Mouse (Mus musculus): Measurements from ENCODE around the gene Malrd1.

The Malrd1 gene

GRCm38 (mm10) chr2:16032804-16033203 lies 506.5 kb downstream of the Malrd1 start:
- DNase-seq = no peak

GRCm38 (mm10) chr2:16110696-16111095 lies 584.4 kb downstream of the Malrd1 start:
- no peak for DNase-seq

- DNase-seq = no peak
Measured at GRCm38 (mm10) chr2:16113333-16113732, 587.1 kb downstream of the Malrd1 start.

GRCm38 (mm10) chr2:16147999-16148398 lies 621.7 kb downstream of the Malrd1 start:
- DNase-seq = no peak

- DNase-seq = no peak
Measured at GRCm38 (mm10) chr2:16152623-16153022, 626.3 kb downstream of the Malrd1 start.

- no peak for DNase-seq
Measured at GRCm38 (mm10) chr2:16163246-16163989, 637.1 kb downstream of the Malrd1 start.

GRCm38 (mm10) chr2:16168611-16169010 lies 642.3 kb downstream of the Malrd1 start:
- no peak for DNase-seq

GRCm38 (mm10) chr2:16172086-16172485 lies 645.8 kb downstream of the Malrd1 start:
- no peak for DNase-seq

GRCm38 (mm10) chr2:16173355-16173754 lies 647.1 kb downstream of the Malrd1 start:
- DNase-seq = no peak

- no peak for DNase-seq
Measured at GRCm38 (mm10) chr2:16182140-16182539, 655.9 kb downstream of the Malrd1 start.

- DNase-seq = no peak
Measured at GRCm38 (mm10) chr2:16183158-16183557, 656.9 kb downstream of the Malrd1 start.

- DNase-seq = no peak
Measured at GRCm38 (mm10) chr2:16210016-16210415, 683.7 kb downstream of the Malrd1 start.

- DNase-seq = no peak
Measured at GRCm38 (mm10) chr2:16212752-16213151, 686.5 kb downstream of the Malrd1 start.

GRCm38 (mm10) chr2:16214111-16214510 lies 687.8 kb downstream of the Malrd1 start:
- no peak for DNase-seq

GRCm38 (mm10) chr2:16228187-16228832 lies 702.0 kb downstream of the Malrd1 start:
- DNase-seq = no peak

GRCm38 (mm10) chr2:16240861-16241260 lies 714.6 kb downstream of the Malrd1 start:
- DNase-seq = no peak

- no peak for DNase-seq
Measured at GRCm38 (mm10) chr2:16243097-16243496, 716.8 kb downstream of the Malrd1 start.

- DNase-seq = no peak
Measured at GRCm38 (mm10) chr2:16248861-16249260, 722.6 kb downstream of the Malrd1 start.

GRCm38 (mm10) chr2:16252274-16252673 lies 726.0 kb downstream of the Malrd1 start:
- no peak for DNase-seq

Measured in right cerebral cortex, postnatal 14 days (tissue).